Mouse (Mus musculus) forelimb bud, embryonic 11.5 days (tissue): ENCODE results near the gene Tmem53.

ENCODE experiments used
- DNase-seq: peaks from one replicate; pipeline ENCODE4 v3.0.0-alpha.2; 2012; ENCODE audit warnings: low read depth, low spot score

Tmem53 gene

GRCm38 (mm10) chr4:117251801-117252316, at the start of gene Tmem53, which contains the start of gene Armh1:
Gene Tmem53, plus strand, starts transcription at chr4:117251951.
Gene Armh1, minus strand, starts transcription at chr4:117252125.
- peak; percentile 93 for DNase-seq

- DNase-seq = peak; percentile 86
Measured at GRCm38 (mm10) chr4:117202046-117202991, 49.4 kb upstream of the Tmem53 start.

GRCm38 (mm10) chr4:117202992-117203354, 48.8 kb upstream of the Tmem53 start:
- no peak for DNase-seq

- no peak for DNase-seq
Measured at GRCm38 (mm10) chr4:117209592-117209991, 42.2 kb upstream of the Tmem53 start.

- peak; percentile 84 for DNase-seq
Measured at GRCm38 (mm10) chr4:117210147-117211074, 41.3 kb upstream of the Tmem53 start.

GRCm38 (mm10) chr4:117214250-117214649, 37.5 kb upstream of the Tmem53 start:
- DNase-seq = no peak

- no peak for DNase-seq
Measured at GRCm38 (mm10) chr4:117217029-117217428, 34.7 kb upstream of the Tmem53 start.

GRCm38 (mm10) chr4:117218517-117219219, 33.1 kb upstream of the Tmem53 start:
- peak; percentile 72 for DNase-seq

GRCm38 (mm10) chr4:117220741-117221515, 30.8 kb upstream of the Tmem53 start:
- no peak for DNase-seq

- no peak for DNase-seq
Measured at GRCm38 (mm10) chr4:117221836-117222235, 29.9 kb upstream of the Tmem53 start.

- DNase-seq = no peak
Measured at GRCm38 (mm10) chr4:117223001-117223400, 28.8 kb upstream of the Tmem53 start.

- no peak for DNase-seq
Measured at GRCm38 (mm10) chr4:117224122-117224521, 27.6 kb upstream of the Tmem53 start.

- no peak for DNase-seq
Measured at GRCm38 (mm10) chr4:117225250-117225649, 26.5 kb upstream of the Tmem53 start.

GRCm38 (mm10) chr4:117229590-117229989, 22.2 kb upstream of the Tmem53 start:
- no peak for DNase-seq

- DNase-seq = no peak
Measured at GRCm38 (mm10) chr4:117230331-117230730, 21.4 kb upstream of the Tmem53 start.

GRCm38 (mm10) chr4:117231208-117231607, 20.5 kb upstream of the Tmem53 start:
- no peak for DNase-seq

- DNase-seq = no peak
Measured at GRCm38 (mm10) chr4:117234166-117234741, 17.5 kb upstream of the Tmem53 start.

- DNase-seq = no peak
Measured at GRCm38 (mm10) chr4:117235822-117236221, 15.9 kb upstream of the Tmem53 start.

- DNase-seq = no peak
Measured at GRCm38 (mm10) chr4:117239153-117239552, 12.6 kb upstream of the Tmem53 start.

- no peak for DNase-seq
Measured at GRCm38 (mm10) chr4:117240867-117241266, 10.9 kb upstream of the Tmem53 start.
